Comparison of ENCODE assay signal across 12 mouse cellular contexts in genomic region chr10:56892666-56893209, GRCm38 (mm10).
DNase-seq lines count a peak whose midpoint lies in the region; ATAC-seq lines count a peak whose summit lies in the region.
"Had no signal": no experiment of that assay in that cellular context is flagged by ENCODE, and none has a peak within 500 bp of the region (broad histone marks: within the 10 kb centered on the region; RNA-seq: fewer than 3 reads in every experiment).

No protein-coding gene starts in this region.

- H3K4me1 ChIP-seq in kidney, embryonic 15.5 days = peaks cover 8% of the 10 kb centered on the region; the same call in 1 of the 2 replicates
- H3K4me1 ChIP-seq in embryonic facial prominence, embryonic 14.5 days (ENCODE audit: control insufficient read depth, insufficient read depth, low read length) = peaks cover 8% of the 10 kb centered on the region; the same call in 1 of the 2 replicates
- H3K4me1 ChIP-seq in neural tube, embryonic 12.5 days = peaks cover 6% of the 10 kb centered on the region
- H3K4me1 ChIP-seq: heart, embryonic 10.5 days had no signal

- no peak overlapping the region for H3K9ac ChIP-seq in kidney, embryonic 15.5 days
- H3K9ac ChIP-seq in embryonic facial prominence, embryonic 14.5 days (ENCODE audit: low read depth, low read length) = no peak overlapping the region
- H3K9ac ChIP-seq in neural tube, embryonic 12.5 days = no peak overlapping the region

- H3K4me2 ChIP-seq in kidney, embryonic 15.5 days = no peak overlapping the region
- H3K4me2 ChIP-seq in embryonic facial prominence, embryonic 14.5 days (ENCODE audit: low read depth, low read length) = no peak overlapping the region
- peak overlapping the region; percentile 30 for H3K4me2 ChIP-seq in neural tube, embryonic 12.5 days (replicated peaks)

- WGBS in kidney, embryonic 15.5 days = 63% methylated on average over 10 of the region's 10 CpGs
- 59% methylated on average over 10 of the region's 10 CpGs for WGBS in embryonic facial prominence, embryonic 14.5 days
- whole genome bisulfite sequencing in neural tube, embryonic 12.5 days = 47% methylated on average over 10 of the region's 10 CpGs

- H3K27ac ChIP-seq in kidney, embryonic 15.5 days = no peak overlapping the region
- 0 out of 2 replicates have a peak overlapping the region, but pooled peaks have one; percentile 18 for H3K27ac ChIP-seq in embryonic facial prominence, embryonic 14.5 days (replicated peaks; ENCODE audit: low read depth, low read length)
- no peak overlapping the region for H3K27ac ChIP-seq in neural tube, embryonic 12.5 days
- H3K27ac ChIP-seq: heart, embryonic 10.5 days had no signal

- no peaks in the 10 kb centered on the region for H3K27me3 ChIP-seq in kidney, embryonic 15.5 days
- no peaks in the 10 kb centered on the region for H3K27me3 ChIP-seq in embryonic facial prominence, embryonic 14.5 days (replicated peaks; ENCODE audit: control insufficient read depth, insufficient read depth, low read length)
- no peaks in the 10 kb centered on the region for H3K27me3 ChIP-seq in neural tube, embryonic 12.5 days (replicated peaks)

- no peak overlapping the region for H3K4me3 ChIP-seq in kidney, embryonic 15.5 days (replicated peaks)
- no peak overlapping the region for H3K4me3 ChIP-seq in embryonic facial prominence, embryonic 14.5 days (ENCODE audit: low read depth, low read length)
- H3K4me3 ChIP-seq in neural tube, embryonic 12.5 days = no peak overlapping the region
- H3K4me3 ChIP-seq: heart, embryonic 10.5 days had no signal

- 0 out of 2 replicates have a peak, but pooled peaks have one; percentile 25 for ATAC-seq in kidney, embryonic 15.5 days (replicated peaks; ENCODE audit: low FRiP score)
- no peak for ATAC-seq in embryonic facial prominence, embryonic 14.5 days (ENCODE audit: low read depth)
- ATAC-seq in neural tube, embryonic 12.5 days (ENCODE audit: low FRiP score, low read depth) = peak; percentile 37; the same call in 1 of the 2 replicates

- H3K36me3 ChIP-seq in kidney, embryonic 15.5 days = no peaks in the 10 kb centered on the region
- H3K36me3 ChIP-seq in embryonic facial prominence, embryonic 14.5 days (ENCODE audit: control insufficient read depth, insufficient read depth, low read length) = no peaks in the 10 kb centered on the region
- no peaks in the 10 kb centered on the region for H3K36me3 ChIP-seq in neural tube, embryonic 12.5 days
- H3K36me3 ChIP-seq: heart, embryonic 10.5 days had no signal

- H3K9me3 ChIP-seq in kidney, embryonic 15.5 days (replicated peaks) = no peaks in the 10 kb centered on the region
- peaks cover 6% of the 10 kb centered on the region; the same call in 1 of the 2 replicates for H3K9me3 ChIP-seq in embryonic facial prominence, embryonic 14.5 days (ENCODE audit: control insufficient read depth, low read length)
- H3K9me3 ChIP-seq in neural tube, embryonic 12.5 days = no peaks in the 10 kb centered on the region
- H3K9me3 ChIP-seq: heart, embryonic 10.5 days had no signal

- DNase-seq in kidney, postnatal 14 days = no peak
- no peak for DNase-seq in embryonic facial prominence, embryonic 14.5 days (ENCODE audit: low spot score)
- peak; percentile 16 for DNase-seq in hindlimb bud, embryonic 11.5 days (ENCODE audit: extremely low spot score, low read depth, low spot score)
- DNase-seq in left cerebral cortex, adult 18-20 months (ENCODE audit: low spot score in 2 of 2) = no peak
- DNase-seq in heart, adult 11 months = no peak
- DNase-seq: adrenal gland, adult 2 months; kidney, postnatal 25 days; lung, adult 18-20 months; thymus, postnatal 14 days had no signal
